Mouse (Mus musculus): ENCODE data around the gene Aldh2. TPM values are rescaled to one million over a fixed set of nuclear protein-coding genes. Genes with fewer than 3 reads are reported as not detected.
"Not testable (repeated sequence)": the region's sequence is repeated elsewhere in the genome, so short reads cannot be mapped to it uniquely, and the experiment has no call there.

Aldh2 gene
- total and polyA plus RNA-seq, 3 experiments, result 198 to 471 (median 267) TPM

DNA sequence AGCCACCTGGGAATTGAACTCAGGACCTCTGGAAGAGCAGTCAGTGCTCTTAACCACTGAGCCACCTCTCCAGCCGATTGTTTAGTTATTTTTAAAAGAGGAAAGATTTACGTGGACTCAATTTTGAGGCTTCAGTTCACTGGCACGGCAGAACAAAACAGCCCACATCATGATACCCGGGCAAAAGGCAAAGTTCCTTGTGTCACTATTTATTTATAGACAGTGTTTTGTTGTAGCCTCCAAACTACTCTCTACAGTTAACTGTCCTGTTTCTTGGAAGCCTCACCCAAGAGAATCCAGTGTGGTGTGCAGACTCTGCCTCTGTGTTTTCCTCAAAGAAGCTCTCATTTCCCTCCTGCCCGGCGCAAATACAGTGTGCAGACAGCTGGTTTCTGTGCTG, 18.4 kb upstream of the Aldh2 start:
- Histone ChIP-seq H3K4me3 (ENCODE audit: control insufficient read depth in 1 of 2, insufficient read depth in 1 of 2, low read depth in 2 of 2, low read length in 2 of 2) (no peak overlapping the region), H3K27ac (ENCODE audit: control insufficient read depth, low read depth, low read length) (no peak overlapping the region), H3K36me3 (ENCODE audit: control insufficient read depth in 1 of 2, insufficient read depth in 2 of 2, low read length in 2 of 2) (no peaks in the 10 kb centered on the region), H3K4me1 (ENCODE audit: control insufficient read depth in 1 of 2, insufficient read depth in 2 of 2, low read length in 2 of 2) (no peaks in the 10 kb centered on the region), H3K27me3 (ENCODE audit: control insufficient read depth in 1 of 2, insufficient read depth in 2 of 2, low read length in 2 of 2) (no peaks in the 10 kb centered on the region), H3K9ac (ENCODE audit: control insufficient read depth, low read depth, low read length, poor library complexity, severe bottlenecking) (no peak overlapping the region), H3K9me3 (replicated peaks; ENCODE audit: insufficient read depth, low read length) (no peaks in the 10 kb centered on the region), H3K79me2 (ENCODE audit: control insufficient read depth, insufficient read depth, low read length, poor library complexity) (no peaks in the 10 kb centered on the region)
- no peak for TF ChIP-seq TBP (IDR thresholded peaks at IDR 0.05; ENCODE audit: low read depth, low read length)
- no peak for TF ChIP-seq ELF1 (IDR thresholded peaks at IDR 0.05; ENCODE audit: low read depth, low read length)
- no peak for TF ChIP-seq USF2 (IDR thresholded peaks at IDR 0.05; ENCODE audit: borderline replicate concordance in 1 of 2, insufficient read depth in 1 of 2, low read depth in 1 of 2, low read length in 2 of 2)
- no peak for TF ChIP-seq UBTF (IDR thresholded peaks at IDR 0.05; ENCODE audit: borderline replicate concordance, insufficient read depth, low read depth, low read length)
- TF ChIP-seq RCOR1 (IDR thresholded peaks at IDR 0.05; ENCODE audit: low read depth, low read length), result no peak
- no peak for TF ChIP-seq TAL1 (IDR thresholded peaks at IDR 0.05; ENCODE audit: low read length)
- no peak for TF ChIP-seq ZC3H11A (IDR thresholded peaks at IDR 0.05; ENCODE audit: low read depth, low read length)
- TF ChIP-seq POLR2A (IDR thresholded peaks at IDR 0.05; ENCODE audit: control insufficient read depth in 1 of 2, insufficient read depth in 1 of 2, low read depth in 1 of 2, low read length in 2 of 2, poor library complexity in 1 of 2), result no peak
- no peak for TF ChIP-seq HCFC1 (IDR thresholded peaks at IDR 0.05; ENCODE audit: low read depth, low read length)
- TF ChIP-seq CTCF (IDR thresholded peaks at IDR 0.05 in 2 of 3, conservative IDR thresholded peaks at IDR 0.05 in 1 of 3; ENCODE audit: control insufficient read depth in 1 of 3, insufficient read depth in 1 of 3, low read depth in 2 of 3, low read length in 3 of 3, poor library complexity in 1 of 3, severe bottlenecking in 1 of 3), result no peak
- no peak for TF ChIP-seq POLR2AphosphoS5 (IDR thresholded peaks at IDR 0.05; ENCODE audit: borderline replicate concordance, low read depth, low read length)
- no peak for TF ChIP-seq MAZ (IDR thresholded peaks at IDR 0.05; ENCODE audit: low read depth, low read length)
- TF ChIP-seq ZMIZ1 (IDR thresholded peaks at IDR 0.05; ENCODE audit: low read depth, low read length), result no peak
- TF ChIP-seq GATA1 (IDR thresholded peaks at IDR 0.05; ENCODE audit: low read depth, low read length), result no peak
- no peak for TF ChIP-seq MAFK (IDR thresholded peaks at IDR 0.05; ENCODE audit: borderline replicate concordance, low read depth, low read length)
- TF ChIP-seq MXI1 (IDR thresholded peaks at IDR 0.05; ENCODE audit: low read depth, low read length), result no peak
- no peak for DNase-seq (ENCODE audit: low read depth, low spot score)

DNA sequence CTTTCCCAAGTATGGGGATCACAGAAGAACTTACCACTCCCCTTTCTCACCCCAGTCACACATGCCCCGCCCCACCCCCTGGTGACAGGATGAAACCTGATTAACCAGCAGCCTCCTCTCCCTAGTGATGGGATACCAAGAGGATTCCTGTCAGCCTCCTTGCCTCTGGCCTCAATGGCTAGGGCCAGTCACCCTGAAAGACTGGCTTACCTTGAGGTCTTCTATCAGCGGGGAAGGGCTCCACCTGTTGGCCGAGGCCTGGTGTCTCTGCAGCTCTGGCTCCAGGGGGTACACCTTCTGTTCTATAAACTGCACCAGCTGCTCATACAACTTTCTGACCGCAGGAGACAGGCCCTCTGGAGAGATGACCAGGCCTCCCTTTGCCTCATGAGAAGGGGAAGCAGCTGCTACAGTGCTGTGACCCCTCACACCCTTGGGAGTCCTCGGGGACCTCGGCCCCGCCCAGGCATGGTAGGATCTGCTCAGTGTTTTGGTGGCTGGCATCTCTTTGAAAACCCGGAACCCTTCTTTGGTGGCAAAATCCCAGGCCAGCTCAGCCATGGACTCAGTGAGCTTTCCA, 16.0 kb upstream of the Aldh2 start:
- H3K27ac ChIP-seq (ENCODE audit: control insufficient read depth, low read depth, low read length); H3K27me3 ChIP-seq (ENCODE audit: control insufficient read depth in 1 of 2, insufficient read depth in 2 of 2, low read length in 2 of 2); H3K9ac ChIP-seq (ENCODE audit: control insufficient read depth, low read depth, low read length, poor library complexity, severe bottlenecking); H3K36me3 ChIP-seq (ENCODE audit: control insufficient read depth in 1 of 2, insufficient read depth in 2 of 2, low read length in 2 of 2); H3K4me3 ChIP-seq (ENCODE audit: control insufficient read depth in 1 of 2, insufficient read depth in 1 of 2, low read depth in 2 of 2, low read length in 2 of 2); H3K9me3 ChIP-seq (replicated peaks; ENCODE audit: insufficient read depth, low read length); H3K4me1 ChIP-seq (ENCODE audit: control insufficient read depth in 1 of 2, insufficient read depth in 2 of 2, low read length in 2 of 2); H3K79me2 ChIP-seq (ENCODE audit: control insufficient read depth, insufficient read depth, low read length, poor library complexity); DNase-seq (ENCODE audit: low read depth, low spot score): not testable (repeated sequence)
- TF ChIP-seq CTCF (IDR thresholded peaks at IDR 0.05 in 2 of 3, conservative IDR thresholded peaks at IDR 0.05 in 1 of 3; ENCODE audit: control insufficient read depth in 1 of 3, insufficient read depth in 1 of 3, low read depth in 2 of 3, low read length in 3 of 3, poor library complexity in 1 of 3, severe bottlenecking in 1 of 3), result peak in 2 of 3 experiments; percentile 31 to 49; a peak in 4 of 6 replicates

Data from MEL (cell line).